Mouse (Mus musculus): ENCODE results near the gene Fam160b1.

Fam160b1 gene

DNA sequence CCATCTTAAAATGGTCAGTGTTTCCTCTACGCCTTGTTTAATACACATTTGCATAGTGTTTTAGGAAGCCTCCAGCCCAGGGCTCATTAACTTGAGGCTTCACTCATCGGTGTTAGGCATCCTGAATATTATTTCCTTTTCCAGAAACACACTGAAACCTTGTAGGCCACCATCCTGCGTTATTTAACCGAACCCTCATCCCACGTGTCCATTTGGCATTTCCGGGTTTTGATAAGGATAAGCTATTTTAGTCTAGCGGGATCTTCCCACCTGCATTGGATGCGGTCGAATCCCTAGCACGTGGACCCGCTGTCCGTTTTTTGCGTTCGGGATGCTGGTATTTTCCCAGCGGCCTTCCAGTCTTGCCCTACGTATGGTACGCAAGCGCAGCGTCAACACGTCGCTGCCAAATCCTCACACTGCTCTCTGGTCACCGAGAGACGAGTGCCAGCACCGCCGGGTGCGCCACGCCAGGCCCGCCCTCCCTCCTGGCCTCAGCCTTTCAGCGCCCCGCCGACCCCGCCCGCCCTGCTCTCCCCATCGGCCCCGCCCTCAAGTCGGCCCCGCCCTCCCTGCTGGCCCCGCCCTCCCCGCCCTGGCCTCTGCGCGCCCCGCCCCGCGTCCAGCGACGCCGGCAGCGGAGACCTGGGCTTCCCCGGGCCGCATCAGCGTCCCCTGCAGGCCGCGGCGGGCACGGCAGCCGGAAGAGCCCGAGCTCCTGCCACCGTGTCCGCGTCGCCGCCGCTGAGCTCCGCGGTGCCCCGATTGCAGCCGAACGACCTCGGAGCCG is at the start of gene Fam160b1:
Gene Fam160b1, plus strand, starts transcription at position 340 of the 790 bp plus-strand sequence.
- DNase-seq (ENCODE audit: low read depth): peak; percentile 97

- no peak for DNase-seq (ENCODE audit: low read depth)
Measured at GRCm38 (mm10) chr19:57313226-57313625, 47.3 kb upstream of the Fam160b1 start.

- DNase-seq (ENCODE audit: low read depth): no peak
Measured at GRCm38 (mm10) chr19:57313891-57314345, 46.6 kb upstream of the Fam160b1 start.

DNA sequence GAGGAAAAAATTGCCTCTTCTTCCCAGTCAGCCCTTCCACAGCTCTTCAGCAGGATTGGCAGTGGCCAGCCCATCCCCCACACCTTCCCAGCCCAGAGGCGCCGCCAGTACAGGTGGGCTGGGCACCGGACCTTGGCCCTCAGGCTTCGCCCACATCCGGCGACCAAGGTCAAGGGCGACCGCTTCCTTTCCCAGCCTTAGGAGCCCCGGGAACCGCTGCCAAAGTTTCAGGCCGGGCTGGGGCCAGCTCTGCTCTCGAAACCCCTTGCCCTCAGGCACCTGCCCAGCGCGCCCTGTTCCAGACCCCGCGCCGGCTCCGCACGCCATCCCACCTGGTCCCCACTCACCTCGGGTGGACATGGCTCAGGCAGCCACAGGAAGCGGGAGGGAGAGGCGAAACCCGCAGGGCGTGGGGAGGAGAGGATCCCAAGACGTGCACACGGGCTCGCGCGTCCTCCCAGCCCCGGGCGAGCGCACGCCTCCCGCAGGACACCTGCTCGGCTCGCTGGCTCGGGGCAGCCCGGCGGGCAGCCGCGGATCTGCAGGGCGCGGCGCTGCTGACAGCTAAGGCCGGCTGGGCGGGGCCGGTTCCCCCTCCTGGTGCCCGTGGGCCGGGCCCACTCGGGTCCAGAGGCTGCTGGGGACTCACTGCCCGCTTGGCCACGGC is 46.0 kb upstream of the Fam160b1 start, which contains the start of gene Ablim1:
Gene Ablim1, minus strand, starts transcription at position 574 of the 667 bp plus-strand sequence.
- DNase-seq (ENCODE audit: low read depth): no peak

DNA sequence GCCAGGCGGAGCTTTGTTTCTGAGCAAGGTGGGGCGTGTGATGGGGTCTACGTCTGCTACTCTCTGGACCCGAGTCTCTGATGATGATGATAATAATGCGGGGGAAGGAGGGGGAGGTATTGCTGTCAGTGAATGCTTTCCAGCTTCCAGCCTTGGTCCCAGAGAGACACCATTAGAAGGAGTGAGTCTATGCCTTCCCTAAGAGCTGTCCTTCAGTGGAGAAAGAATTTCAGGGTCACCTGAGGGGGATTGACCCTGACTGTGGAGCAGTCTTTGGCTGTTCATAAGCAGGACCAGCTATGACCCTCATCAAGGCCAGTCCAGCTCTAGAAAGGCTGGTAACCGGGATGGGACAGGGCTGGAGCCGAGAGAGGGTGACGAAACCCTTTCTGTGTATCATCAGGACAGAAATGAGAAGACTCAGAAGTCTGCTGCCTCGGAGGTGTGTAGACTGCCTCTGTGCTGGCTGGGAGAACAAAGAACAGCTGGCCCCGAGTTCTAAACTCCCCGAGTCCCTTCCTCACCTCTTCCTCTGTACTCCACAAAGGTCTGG is 45.4 kb upstream of the Fam160b1 start:
- DNase-seq (ENCODE audit: low read depth): no peak

DNA sequence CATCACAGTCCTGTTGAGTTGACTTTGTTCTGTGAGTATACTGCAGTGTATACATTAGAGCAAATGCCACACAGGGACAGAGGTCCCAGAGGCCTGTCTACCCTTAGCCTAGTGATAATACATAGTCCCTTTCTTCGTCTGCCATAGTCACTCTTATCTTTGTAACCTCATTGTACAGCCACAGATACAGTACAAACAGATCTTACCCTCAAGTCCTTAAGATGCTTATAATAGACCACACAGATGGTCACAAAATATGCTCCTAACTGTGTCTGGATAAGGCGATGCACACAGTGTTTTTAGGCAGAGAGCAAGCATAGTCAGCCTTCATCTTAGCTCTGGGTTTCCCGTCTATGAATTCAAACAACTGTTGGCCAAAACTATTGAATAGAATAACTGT is 43.9 kb upstream of the Fam160b1 start:
- DNase-seq (ENCODE audit: low read depth): no peak

DNA sequence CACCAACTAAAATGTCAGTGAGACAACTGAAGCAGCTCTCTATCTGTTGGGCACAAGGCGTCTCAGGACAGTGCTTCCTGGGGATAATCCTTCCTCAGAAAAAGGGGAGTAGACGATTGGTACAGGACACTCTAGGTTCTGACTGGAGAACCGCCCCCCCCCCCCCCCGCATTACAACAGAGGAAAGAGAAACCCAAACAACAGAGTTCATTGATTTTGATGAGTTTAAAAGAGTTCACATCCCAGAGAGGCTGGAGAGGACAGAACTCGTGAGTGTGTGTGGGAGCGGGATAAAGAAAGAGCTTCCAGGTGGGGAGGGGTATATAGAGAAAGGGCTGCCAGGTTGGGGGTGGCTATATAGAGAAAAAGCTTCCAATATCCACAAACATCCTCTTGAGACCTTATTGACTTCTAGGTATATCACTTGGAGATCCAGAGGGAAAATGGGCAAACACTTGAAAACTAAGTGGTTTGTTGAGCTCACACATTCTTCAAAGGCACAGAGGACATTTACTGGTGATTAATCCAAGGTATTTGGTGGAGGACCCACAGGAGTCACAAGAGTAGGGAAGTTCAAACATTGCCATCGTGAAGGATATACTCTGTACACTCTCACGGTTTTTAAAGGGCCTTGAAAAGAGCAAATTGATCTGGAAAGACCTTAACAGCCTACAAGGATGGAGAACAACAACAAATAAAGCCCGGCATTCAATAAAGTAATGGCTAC is 39.7 kb upstream of the Fam160b1 start:
- DNase-seq (ENCODE audit: low read depth): no peak

DNA sequence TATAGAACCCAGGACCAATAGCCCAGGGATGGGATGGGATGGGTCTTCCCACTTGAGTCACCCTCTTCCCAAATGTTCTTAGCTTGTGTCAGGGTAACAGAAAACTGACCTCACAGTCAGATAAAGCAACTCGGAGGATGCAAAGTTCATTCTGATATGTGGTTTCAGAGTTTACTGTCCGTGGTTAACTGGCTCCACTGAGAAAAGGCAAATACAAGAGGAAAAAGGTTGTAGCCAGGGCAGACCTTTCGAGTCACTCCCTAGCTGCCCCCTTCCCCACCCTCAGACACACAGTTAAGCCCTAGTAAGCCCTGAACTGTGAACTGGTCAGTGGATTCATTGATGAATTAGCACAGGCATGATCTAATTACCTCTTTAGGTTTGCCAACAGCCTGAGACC is 38.6 kb upstream of the Fam160b1 start:
- DNase-seq (ENCODE audit: low read depth): no peak

GRCm38 (mm10) chr19:57322491-57322890 is 38.0 kb upstream of the Fam160b1 start:
- no peak for DNase-seq (ENCODE audit: low read depth)

DNA sequence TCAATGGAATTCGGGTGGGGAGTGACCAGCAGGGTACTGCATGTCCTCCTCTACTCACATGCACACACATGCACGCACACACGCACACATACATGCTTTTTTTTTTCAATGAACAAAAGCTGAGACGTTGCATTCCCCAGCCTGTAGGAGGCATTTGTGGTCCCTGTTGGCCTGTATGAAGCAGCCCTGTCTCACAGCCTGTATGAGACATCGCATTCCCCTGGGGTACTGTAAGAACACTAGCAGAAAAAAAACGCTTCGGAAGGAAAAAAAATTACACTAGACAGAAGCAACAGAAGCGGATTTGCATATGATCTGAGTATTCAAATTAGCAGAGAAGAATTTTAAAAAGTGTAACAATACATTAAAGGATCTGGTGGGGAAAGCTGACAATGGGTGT is 37.4 kb upstream of the Fam160b1 start:
- no peak for DNase-seq (ENCODE audit: low read depth)

DNA sequence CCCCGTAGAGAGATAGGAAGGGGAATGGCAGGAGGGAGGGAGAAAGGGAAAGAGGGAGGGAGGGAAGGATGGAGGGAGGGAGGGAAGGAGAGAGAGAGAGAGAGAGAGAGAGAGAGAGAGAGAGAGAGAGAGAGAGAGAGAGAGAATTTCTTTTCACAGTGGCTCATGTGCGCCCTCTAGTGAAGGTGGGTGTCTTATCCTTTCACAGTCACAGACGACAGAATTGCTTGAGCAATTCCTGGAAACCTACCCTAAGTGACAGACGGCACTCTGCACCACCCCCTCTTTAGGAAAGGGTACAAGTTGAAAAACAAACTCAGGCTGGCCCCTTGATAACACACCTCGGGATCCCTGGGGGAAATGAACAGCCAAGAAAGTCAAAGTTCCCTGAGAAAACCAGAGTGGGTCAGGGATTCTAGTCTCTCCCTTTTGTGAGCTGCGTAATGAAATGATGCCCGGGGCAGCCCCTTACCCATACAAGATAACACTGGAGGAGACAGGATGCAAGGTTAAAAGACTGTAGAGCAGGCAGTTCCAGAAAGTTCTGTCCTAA is 34.7 kb upstream of the Fam160b1 start:
- peak; percentile 81 for DNase-seq (ENCODE audit: low read depth)

DNA sequence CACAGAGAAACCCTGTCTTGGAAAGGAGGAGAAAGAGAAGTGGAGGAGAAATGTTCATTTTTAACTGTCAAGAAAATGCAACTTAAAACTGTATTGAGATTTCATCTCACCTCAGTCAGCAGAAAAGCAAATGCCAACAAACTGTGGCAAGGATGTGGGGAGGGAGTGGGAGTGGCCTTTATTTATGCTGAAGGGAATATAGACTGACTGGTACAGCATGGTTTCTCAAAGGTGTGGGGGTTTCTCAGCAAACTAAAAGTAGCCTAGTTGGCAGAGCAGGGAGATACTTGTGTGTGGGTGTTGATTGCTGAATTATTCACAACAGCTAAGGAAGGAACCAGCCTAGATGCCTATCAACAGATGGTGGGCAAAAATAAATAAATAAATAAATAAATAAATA is 32.8 kb upstream of the Fam160b1 start:
- peak; percentile 33 for DNase-seq (ENCODE audit: low read depth)

DNA sequence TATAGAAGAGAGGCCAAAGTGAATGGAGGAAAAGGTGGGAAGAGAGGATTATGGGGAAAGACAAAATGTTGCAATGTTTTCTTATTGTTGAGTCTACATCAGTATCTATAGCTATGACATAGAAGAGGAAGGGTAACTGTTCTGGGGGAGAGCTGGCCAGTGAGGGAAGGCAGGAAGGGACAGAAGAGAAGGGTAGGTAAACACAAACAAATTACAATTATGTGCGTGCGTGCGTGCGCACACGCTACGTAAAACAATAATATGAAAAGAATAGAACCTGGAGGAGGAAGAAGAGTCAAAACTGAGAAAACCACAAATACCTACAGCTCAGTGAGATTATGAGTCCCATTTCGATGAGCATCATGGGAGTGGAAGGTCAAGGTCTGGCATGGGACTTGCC is 32.2 kb upstream of the Fam160b1 start:
- DNase-seq (ENCODE audit: low read depth): no peak

- DNase-seq (ENCODE audit: low read depth): peak; percentile 78
Measured at GRCm38 (mm10) chr19:57328792-57329191, 31.7 kb upstream of the Fam160b1 start.

- DNase-seq (ENCODE audit: low read depth): no peak
Measured at GRCm38 (mm10) chr19:57330309-57330708, 30.2 kb upstream of the Fam160b1 start.

- no peak for DNase-seq (ENCODE audit: low read depth)
Measured at GRCm38 (mm10) chr19:57331237-57331636, 29.2 kb upstream of the Fam160b1 start.

DNA sequence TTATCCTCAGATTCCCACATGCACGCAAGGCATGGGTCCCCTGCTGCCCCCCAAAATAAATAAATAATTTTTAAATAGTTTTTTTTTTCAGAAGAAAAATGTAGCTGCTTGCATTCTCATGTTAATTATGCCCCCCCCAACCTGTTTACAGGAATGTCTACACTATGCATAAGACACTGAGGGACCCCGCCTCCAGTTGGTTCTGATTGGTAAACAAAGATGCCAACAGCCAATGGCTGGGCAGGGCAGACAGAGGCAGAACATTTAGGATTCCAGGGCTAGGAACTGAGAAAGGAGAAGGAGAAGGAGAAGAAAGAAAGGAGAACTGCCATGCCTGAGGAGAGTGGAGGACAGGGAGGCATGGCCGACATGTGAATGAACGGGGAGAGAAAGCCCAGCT is 27.1 kb upstream of the Fam160b1 start:
- DNase-seq (ENCODE audit: low read depth): no peak

DNA sequence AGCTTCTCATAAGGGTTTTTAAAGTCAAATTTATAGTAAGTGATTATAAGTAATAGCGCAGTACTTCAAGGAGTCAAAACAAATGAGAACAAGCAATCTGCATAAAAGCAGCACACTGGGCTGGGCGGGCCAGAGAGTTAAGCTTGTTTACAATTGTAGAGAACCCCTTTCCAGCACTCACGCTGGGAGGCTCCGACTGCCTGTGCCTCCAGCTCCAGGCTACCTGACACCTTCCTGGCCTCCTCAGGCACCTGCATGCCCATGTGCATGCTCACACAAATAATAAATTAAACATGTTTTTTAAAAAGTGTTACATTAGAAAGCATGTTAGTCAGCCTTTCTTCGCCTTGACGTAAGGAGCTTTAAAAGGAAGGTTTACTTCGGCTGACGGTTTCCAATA is 25.3 kb upstream of the Fam160b1 start:
- DNase-seq (ENCODE audit: low read depth): no peak

GRCm38 (mm10) chr19:57339281-57339864 is 21.1 kb upstream of the Fam160b1 start:
- no peak for DNase-seq (ENCODE audit: low read depth)

DNA sequence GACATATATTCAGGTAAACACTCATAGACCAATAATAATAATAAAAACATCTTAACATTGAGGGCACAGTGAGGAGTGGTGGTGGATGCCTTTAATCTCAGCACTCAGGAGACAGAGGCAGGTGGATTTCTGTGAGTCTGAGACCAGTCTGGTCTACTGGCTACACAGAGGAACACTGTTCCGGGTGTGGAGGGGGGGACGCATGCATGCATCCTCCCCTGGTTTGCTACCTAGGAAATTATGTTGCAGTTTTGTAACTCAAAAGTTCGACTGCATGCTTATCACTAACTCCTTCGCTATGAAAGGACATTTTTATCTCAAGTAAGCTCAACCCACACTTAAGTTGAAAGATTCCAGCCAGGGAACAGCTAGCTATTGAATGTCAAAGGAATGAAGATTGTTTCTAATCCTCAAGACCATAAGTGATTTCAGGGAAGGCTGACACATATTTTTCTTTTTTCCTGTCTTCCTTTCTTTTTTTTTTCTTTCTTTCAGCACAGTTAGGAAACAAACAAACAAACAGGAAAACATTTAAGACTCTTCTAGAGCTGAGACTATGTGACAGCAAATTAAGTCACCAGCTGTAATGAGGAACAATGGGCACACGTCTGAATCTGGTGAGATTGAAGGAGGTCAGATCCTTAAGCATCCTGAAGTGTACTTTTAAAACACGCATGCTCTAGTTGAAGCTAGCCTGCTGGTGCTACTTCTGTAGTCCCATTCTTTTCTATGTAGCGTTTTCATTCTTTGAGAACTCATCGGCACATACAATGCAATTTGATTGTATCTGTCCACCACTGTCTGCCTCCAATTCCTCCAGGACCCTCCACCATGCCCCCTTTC is 19.4 kb upstream of the Fam160b1 start:
- DNase-seq (ENCODE audit: low read depth): no peak

- DNase-seq (ENCODE audit: low read depth): peak; percentile 61
Measured at GRCm38 (mm10) chr19:57343860-57344259, 16.6 kb upstream of the Fam160b1 start.

Measured in naive thymus-derived CD4-positive, alpha-beta T cell, adult 2 months (primary cell).